In the genomic region with DNA sequence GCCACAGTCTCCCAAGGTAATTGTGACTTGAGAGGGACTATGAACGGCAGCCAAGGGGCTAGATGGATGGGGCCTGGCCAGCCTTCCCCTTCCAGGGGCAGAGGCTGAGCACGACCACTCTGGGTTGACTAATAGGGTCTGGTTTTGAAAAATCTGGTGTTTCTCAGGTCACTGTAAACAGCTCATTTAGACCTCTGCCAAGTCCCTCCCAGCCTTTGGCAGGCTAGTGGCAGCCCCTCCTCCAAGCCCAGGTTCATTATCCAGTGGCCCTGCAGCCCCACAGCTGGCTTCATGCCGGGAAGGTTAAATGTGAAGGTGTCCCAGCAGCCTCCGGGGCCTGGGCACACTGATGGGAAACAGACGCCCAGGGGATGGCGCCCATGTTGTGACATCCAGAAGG, we compare ENCODE assay signal across 7 mouse cellular contexts.
DNase-seq lines count a peak whose midpoint lies in the region; ATAC-seq lines count a peak whose summit lies in the region.

No protein-coding gene starts in this region.

- WGBS in forebrain, embryonic 11.5 days = 37% methylated on average over 6 of the region's 6 CpGs
- 19% methylated on average over 6 of the region's 6 CpGs for WGBS in stomach, embryonic 16.5 days

- H3K27ac ChIP-seq in forebrain, embryonic 11.5 days (ENCODE audit: low read depth, low read length) = 0 out of 2 replicates have a peak overlapping the region, but pooled peaks have one; percentile 10
- no peak overlapping the region for H3K27ac ChIP-seq in stomach, embryonic 16.5 days (ENCODE audit: low read length)

- H3K9me3 ChIP-seq in forebrain, embryonic 11.5 days (ENCODE audit: control insufficient read depth, low read length) = no peaks in the 10 kb centered on the region
- H3K9me3 ChIP-seq in stomach, embryonic 16.5 days (replicated peaks; ENCODE audit: control insufficient read depth, low read length) = no peaks in the 10 kb centered on the region

- H3K27me3 ChIP-seq in forebrain, embryonic 11.5 days (ENCODE audit: control insufficient read depth, insufficient read depth, low read length) = no peaks in the 10 kb centered on the region
- H3K27me3 ChIP-seq in stomach, embryonic 16.5 days (ENCODE audit: control insufficient read depth, insufficient read depth, low read length) = no peaks in the 10 kb centered on the region

- ATAC-seq in forebrain, embryonic 11.5 days (replicated peaks; ENCODE audit: low FRiP score) = peak; percentile 62
- ATAC-seq in stomach, embryonic 16.5 days (ENCODE audit: insufficient read depth, low FRiP score) = peak; percentile 56; the same call in 1 of the 2 replicates

- H3K9ac ChIP-seq in forebrain, embryonic 11.5 days (ENCODE audit: low read length) = no peak overlapping the region; the same call in 1 of the 2 replicates
- no peak overlapping the region for H3K9ac ChIP-seq in stomach, embryonic 16.5 days (ENCODE audit: low read length)

- 0 out of 2 replicates have a peak overlapping the region, but pooled peaks have one; percentile 3 for H3K4me2 ChIP-seq in forebrain, embryonic 11.5 days (ENCODE audit: low read depth, low read length, severe bottlenecking)
- no peak overlapping the region for H3K4me2 ChIP-seq in stomach, embryonic 16.5 days (ENCODE audit: low read depth, low read length)

- peaks cover 7% of the 10 kb centered on the region; the same call in 1 of the 2 replicates for H3K4me1 ChIP-seq in forebrain, embryonic 11.5 days (replicated peaks; ENCODE audit: control insufficient read depth, insufficient read depth, low read length)
- H3K4me1 ChIP-seq in stomach, embryonic 16.5 days (ENCODE audit: control insufficient read depth, insufficient read depth, low read length) = peaks cover 6% of the 10 kb centered on the region; the same call in 1 of the 2 replicates

- no peaks in the 10 kb centered on the region for H3K36me3 ChIP-seq in forebrain, embryonic 11.5 days (ENCODE audit: control insufficient read depth, insufficient read depth, low read length)
- no peaks in the 10 kb centered on the region for H3K36me3 ChIP-seq in stomach, embryonic 16.5 days (ENCODE audit: control insufficient read depth, insufficient read depth, low read length)

- DNase-seq in right cerebral cortex, postnatal 10 days (ENCODE audit: low spot score in 2 of 2) = peak; percentile 28 to 30
- no peak for DNase-seq in right cerebral cortex, adult 18-20 months
- DNase-seq in forebrain, embryonic 11.5 days (ENCODE audit: low spot score) = peak; percentile 72
- DNase-seq in kidney, postnatal 25 days = peak; percentile 61 to 81
- no peak for DNase-seq in frontal cortex, postnatal 10 days (ENCODE audit: low spot score in 2 of 2)
- no peak for DNase-seq in gastrocnemius, adult 18-20 months (ENCODE audit: low spot score)

- H3K4me3 ChIP-seq in forebrain, embryonic 11.5 days (ENCODE audit: low read depth, low read length) = no peak overlapping the region
- H3K4me3 ChIP-seq in stomach, embryonic 16.5 days (replicated peaks; ENCODE audit: low read length) = no peak overlapping the region

Comparison
In these comparisons a context has a peak if more than half of its experiments do, and no peak if none do; other contexts are left out.
1. DNase-seq: peak in right cerebral cortex, postnatal 10 days (2 of 2), forebrain, embryonic 11.5 days (single experiment) and kidney, postnatal 25 days (2 of 2); none in right cerebral cortex, adult 18-20 months (single experiment), frontal cortex, postnatal 10 days (0 of 2) and gastrocnemius, adult 18-20 months (single experiment).